Mouse (Mus musculus) liver, embryonic 12.5 days (tissue): ENCODE results near the gene Ppp1r2. TPM values are rescaled to one million over a fixed set of nuclear protein-coding genes. Genes with fewer than 3 reads are reported as not detected.

Experiments
- ATAC-seq: fragments of 200-750 bp; cut with Nextera tagmentation; 2 replicates; pipeline ENCODE4 v1.8.0; 2017; ENCODE audit warnings: moderate number of reproducible peaks, mild to moderate bottlenecking, moderate library complexity
- H3K27ac ChIP-seq: fragments of 300-500 bp; sonication (generic); 2 replicates; pipeline ENCODE4 v1.5.1; 2016; ENCODE audit warnings: mild to moderate bottlenecking
- H3K27me3 ChIP-seq: fragments of 300-500 bp; sonication (generic); replicated peaks from 2 replicates; pipeline ENCODE4 v1.6.1; 2016; ENCODE audit warnings: mild to moderate bottlenecking, moderate library complexity
- H3K36me3 ChIP-seq: fragments of 300-500 bp; sonication (generic); 2 replicates; pipeline ENCODE4 v1.6.1; 2016; ENCODE audit warnings: mild to moderate bottlenecking, moderate library complexity
- H3K4me1 ChIP-seq: fragments of 300-500 bp; sonication (generic); 2 replicates; pipeline ENCODE4 v1.6.1; 2016
- H3K4me2 ChIP-seq: fragments of 300-500 bp; sonication (generic); 2 replicates; pipeline ENCODE4 v1.6.1; 2016; ENCODE audit warnings: mild to moderate bottlenecking, moderate library complexity
- H3K4me3 ChIP-seq: fragments of 300-500 bp; sonication (generic); 2 replicates; pipeline ENCODE4 v1.5.1; 2016; ENCODE audit warnings: mild to moderate bottlenecking, moderate library complexity
- H3K9ac ChIP-seq: fragments of 300-500 bp; sonication (generic); 2 replicates; pipeline ENCODE4 v1.6.1; 2016; ENCODE audit warnings: mild to moderate bottlenecking, moderate library complexity
- H3K9me3 ChIP-seq: fragments of 300-500 bp; sonication (generic); replicated peaks from 2 replicates; pipeline ENCODE4 v1.6.1; 2016; ENCODE audit warnings: mild to moderate bottlenecking, moderate library complexity
- WGBS: fragments of 180-500 bp; shearing (Covaris S2); methylation state at CpG from one replicate; pipeline ENCODE4 v1.1.7; 2016; ENCODE audit not compliant: insufficient replicate concordance; 5-methylcytosine and 5-hydroxymethylcytosine counted together
- polyA plus RNA-seq: library from polyadenylated mRNA; unstranded; fragments of >200 nt; fragmentation: Nextera tagmentation; extraction: Ambion mirVana; gene quantifications from 2 replicates; pipeline ENCODE4 v1.2.1, GENCODE M21; 2016

The Ppp1r2 gene
- polyA plus RNA-seq, 1 experiment from 2014 or later, result 49.9 TPM

GRCm38 (mm10) chr16:31248717-31249116, 26.4 kb downstream of the Ppp1r2 start:
- Histone ChIP-seq H3K4me3 (no peak overlapping the region), H3K9ac (no peak overlapping the region), H3K4me2 (no peak overlapping the region), H3K27me3 (no peaks in the 10 kb centered on the region), H3K4me1 (peaks cover 10% of the 10 kb centered on the region), H3K27ac (no peak overlapping the region), H3K9me3 (no peaks in the 10 kb centered on the region), H3K36me3 (peaks cover 12% of the 10 kb centered on the region)
- ATAC-seq, result no peak
- WGBS, result 83% methylated on average over 13 of the region's 13 CpGs

- Histone ChIP-seq H3K4me1 (peaks cover 10% of the 10 kb centered on the region), H3K9ac (no peak overlapping the region), H3K27me3 (no peaks in the 10 kb centered on the region), H3K36me3 (peaks cover 7% of the 10 kb centered on the region), H3K4me2 (no peak overlapping the region), H3K9me3 (no peaks in the 10 kb centered on the region), H3K4me3 (no peak overlapping the region), H3K27ac (no peak overlapping the region)
- ATAC-seq, result no peak
- WGBS, result 52% methylated on average over 7 of the region's 7 CpGs
These were observed 27.6 kb downstream of the Ppp1r2 start for GRCm38 (mm10) chr16:31247442-31247841.

GRCm38 (mm10) chr16:31244053-31244452, 31.0 kb downstream of the Ppp1r2 start:
- Histone ChIP-seq H3K27me3 (no peaks in the 10 kb centered on the region), H3K4me3 (no peak overlapping the region), H3K4me2 (no peak overlapping the region), H3K27ac (no peak overlapping the region), H3K9ac (no peak overlapping the region), H3K36me3 (no peaks in the 10 kb centered on the region), H3K9me3 (no peaks in the 10 kb centered on the region), H3K4me1 (no peaks in the 10 kb centered on the region)
- 69% methylated on average over 3 of the region's 3 CpGs for WGBS
- ATAC-seq, result no peak

GRCm38 (mm10) chr16:31241433-31241832, 33.6 kb downstream of the Ppp1r2 start:
- H3K9me3 ChIP-seq, result no peaks in the 10 kb centered on the region
- no peak overlapping the region for H3K4me3 ChIP-seq
- H3K4me2 ChIP-seq, result no peak overlapping the region
- no peaks in the 10 kb centered on the region for H3K4me1 ChIP-seq
- 75% methylated on average over 9 of the region's 9 CpGs for WGBS
- H3K27ac ChIP-seq, result no peak overlapping the region
- no peaks in the 10 kb centered on the region for H3K36me3 ChIP-seq
- no peak overlapping the region for H3K9ac ChIP-seq
- no peaks in the 10 kb centered on the region for H3K27me3 ChIP-seq
- ATAC-seq, result no peak

GRCm38 (mm10) chr16:31240569-31240968, 34.5 kb downstream of the Ppp1r2 start:
- H3K9me3 ChIP-seq, result no peaks in the 10 kb centered on the region
- H3K9ac ChIP-seq, result no peak overlapping the region
- H3K4me2 ChIP-seq, result no peak overlapping the region
- H3K4me3 ChIP-seq, result no peak overlapping the region
- ATAC-seq, result no peak
- H3K36me3 ChIP-seq, result no peaks in the 10 kb centered on the region
- no peak overlapping the region for H3K27ac ChIP-seq
- 0 out of 2 replicates have a peak, but pooled peaks cover under 1% of the 10 kb centered on the region for H3K4me1 ChIP-seq
- 0 out of 2 replicates have a peak, but pooled peaks cover 5% of the 10 kb centered on the region for H3K27me3 ChIP-seq
- WGBS, result 74% methylated on average over 8 of the region's 8 CpGs

- 78% methylated on average over 5 of the region's 5 CpGs for WGBS
These were observed 36.8 kb downstream of the Ppp1r2 start for GRCm38 (mm10) chr16:31238281-31238680.

GRCm38 (mm10) chr16:31235457-31236310, 39.4 kb downstream of the Ppp1r2 start:
- WGBS, result 11% methylated on average over 18 of the region's 18 CpGs
- no peak overlapping the region for H3K27ac ChIP-seq
- H3K4me1 ChIP-seq, result peaks cover 25% of the 10 kb centered on the region
- H3K9me3 ChIP-seq, result no peaks in the 10 kb centered on the region
- 0 out of 2 replicates have a peak overlapping the region, but pooled peaks have one; percentile 7 for H3K4me3 ChIP-seq
- ATAC-seq, result no peak
- H3K27me3 ChIP-seq, result peaks cover 17% of the 10 kb centered on the region
- H3K36me3 ChIP-seq, result no peaks in the 10 kb centered on the region
- no peak overlapping the region for H3K9ac ChIP-seq
- peak overlapping the region; percentile 42 for H3K4me2 ChIP-seq

More at GRCm38 (mm10) chr16:31238281-31238680, 36.8 kb downstream of the Ppp1r2 start:
- H3K4me2 ChIP-seq, result no peak overlapping the region
- no peak for ATAC-seq
- no peak overlapping the region for H3K27ac ChIP-seq
- H3K27me3 ChIP-seq, result peaks cover 17% of the 10 kb centered on the region
- H3K4me1 ChIP-seq, result peaks cover 22% of the 10 kb centered on the region
- H3K9ac ChIP-seq, result no peak overlapping the region
- H3K9me3 ChIP-seq, result no peaks in the 10 kb centered on the region
- no peaks in the 10 kb centered on the region for H3K36me3 ChIP-seq
- no peak overlapping the region for H3K4me3 ChIP-seq

- 72% methylated on average over 12 of the region's 12 CpGs for WGBS
- H3K4me2 ChIP-seq, result peak overlapping the region; percentile 42; the same call in 1 of the 2 replicates
- no peak overlapping the region for H3K27ac ChIP-seq
- no peaks in the 10 kb centered on the region for H3K9me3 ChIP-seq
- peaks cover 17% of the 10 kb centered on the region for H3K27me3 ChIP-seq
- no peak overlapping the region for H3K9ac ChIP-seq
- H3K4me3 ChIP-seq, result no peak overlapping the region
- H3K4me1 ChIP-seq, result peaks cover 25% of the 10 kb centered on the region
- H3K36me3 ChIP-seq, result no peaks in the 10 kb centered on the region
- no peak for ATAC-seq
These were observed 40.1 kb downstream of the Ppp1r2 start for GRCm38 (mm10) chr16:31234808-31235456.

GRCm38 (mm10) chr16:31234356-31234755, 40.7 kb downstream of the Ppp1r2 start:
- Histone ChIP-seq H3K4me3 (no peak overlapping the region), H3K9me3 (no peaks in the 10 kb centered on the region), H3K4me2 (peak overlapping the region; percentile 55), H3K9ac (no peak overlapping the region), H3K36me3 (no peaks in the 10 kb centered on the region), H3K27me3 (peaks cover 17% of the 10 kb centered on the region), H3K27ac (no peak overlapping the region), H3K4me1 (peaks cover 25% of the 10 kb centered on the region)
- WGBS, result 44% methylated on average over 3 of the region's 3 CpGs
- no peak for ATAC-seq

- Histone ChIP-seq H3K27me3 (peaks cover 17% of the 10 kb centered on the region), H3K9ac (no peak overlapping the region), H3K27ac (no peak overlapping the region), H3K9me3 (no peaks in the 10 kb centered on the region), H3K4me2 (peak overlapping the region; percentile 55), H3K4me1 (peaks cover 25% of the 10 kb centered on the region), H3K36me3 (no peaks in the 10 kb centered on the region), H3K4me3 (peak overlapping the region; percentile 16)
- ATAC-seq, result no peak
- 5% methylated on average over 20 of the region's 20 CpGs for WGBS
These were observed 41.3 kb downstream of the Ppp1r2 start for GRCm38 (mm10) chr16:31233541-31234339.

- ATAC-seq, result no peak
- Histone ChIP-seq H3K9ac (no peak overlapping the region), H3K27me3 (peaks cover 17% of the 10 kb centered on the region), H3K4me2 (peak overlapping the region; percentile 55), H3K27ac (no peak overlapping the region), H3K9me3 (0 out of 2 replicates have a peak, but pooled peaks cover under 1% of the 10 kb centered on the region), H3K4me1 (peaks cover 25% of the 10 kb centered on the region), H3K4me3 (no peak overlapping the region), H3K36me3 (no peaks in the 10 kb centered on the region)
- 14% methylated on average over 4 of the region's 4 CpGs for WGBS
These were observed 41.9 kb downstream of the Ppp1r2 start for GRCm38 (mm10) chr16:31233167-31233498.
